Mouse (Mus musculus): ENCODE results near the gene Dchs1.

GRCm38 (mm10) chr7:105810877-105811489 is 23.5 kb upstream of the Dchs1 start, which contains the start of gene Mrpl17:
- TF ChIP-seq POLR2A (IDR thresholded peaks at IDR 0.05; ENCODE audit: control insufficient read depth in 1 of 2, insufficient read depth in 1 of 2, low read depth in 1 of 2, low read length in 2 of 2, poor library complexity in 1 of 2) (peak; percentile 91 to 96), CTCF (IDR thresholded peaks at IDR 0.05 in 2 of 3, conservative IDR thresholded peaks at IDR 0.05 in 1 of 3; ENCODE audit: control insufficient read depth in 1 of 3, insufficient read depth in 1 of 3, low read depth in 2 of 3, low read length in 3 of 3, poor library complexity in 1 of 3, severe bottlenecking in 1 of 3) (peak; percentile 62 to 96 (median 90); a peak in 5 of 6 replicates), TCF12 (IDR thresholded peaks at IDR 0.05; ENCODE audit: low read depth, low read length) (peak; percentile 54; the same call in 1 of the 2 replicates), HCFC1 (IDR thresholded peaks at IDR 0.05; ENCODE audit: low read depth, low read length) (peak; percentile 92)
